Mouse (Mus musculus) monocyte, adult 2 months (primary cell): ENCODE measurements around the gene Sde2.

ENCODE experiments used
- DNase-seq, 2 experiments: peaks; one replicate each; pipeline ENCODE4 v3.0.0; 2022; ENCODE audit warnings: low spot score in 2 of 2, low read depth in 1 of 2

Gene Sde2

GRCm38 (mm10) chr1:180850316-180851270 lies at the start of gene Sde2:
Sde2 (plus strand) TSS chr1:180851127.
- DNase-seq = peak; percentile 100

GRCm38 (mm10) chr1:180801466-180801994 lies 49.4 kb upstream of the Sde2 start:
- no peak for DNase-seq

GRCm38 (mm10) chr1:180803881-180804280 lies 47.0 kb upstream of the Sde2 start:
- no peak for DNase-seq

GRCm38 (mm10) chr1:180808831-180809230 lies 42.1 kb upstream of the Sde2 start:
- DNase-seq = no peak

GRCm38 (mm10) chr1:180810976-180811375 lies 40.0 kb upstream of the Sde2 start:
- no peak for DNase-seq

GRCm38 (mm10) chr1:180811596-180812462 lies 39.1 kb upstream of the Sde2 start:
- DNase-seq = no peak

GRCm38 (mm10) chr1:180812463-180813408 lies 38.2 kb upstream of the Sde2 start:
- peak in 1 of 2 experiments; percentile 16 for DNase-seq

GRCm38 (mm10) chr1:180813409-180813884 lies 37.5 kb upstream of the Sde2 start:
- peak; percentile 73 to 86 for DNase-seq

- DNase-seq = peak; percentile 57 to 74
Observed at GRCm38 (mm10) chr1:180813885-180814740, 36.8 kb upstream of the Sde2 start, which contains the start of gene H3f3a. H3f3a (minus strand) TSS chr1:180813943.

GRCm38 (mm10) chr1:180815371-180816024 lies 35.4 kb upstream of the Sde2 start:
- no peak for DNase-seq

GRCm38 (mm10) chr1:180818000-180818399 lies 32.9 kb upstream of the Sde2 start:
- DNase-seq = no peak

- no peak for DNase-seq
Observed at GRCm38 (mm10) chr1:180821101-180821500, 29.8 kb upstream of the Sde2 start.

GRCm38 (mm10) chr1:180822276-180822675 lies 28.7 kb upstream of the Sde2 start:
- no peak for DNase-seq

GRCm38 (mm10) chr1:180823716-180824115 lies 27.2 kb upstream of the Sde2 start:
- DNase-seq = no peak

- DNase-seq = no peak
Observed at GRCm38 (mm10) chr1:180824721-180825120, 26.2 kb upstream of the Sde2 start.

GRCm38 (mm10) chr1:180826634-180827033 lies 24.3 kb upstream of the Sde2 start:
- DNase-seq = peak in 1 of 2 experiments; percentile 60

GRCm38 (mm10) chr1:180829775-180830174 lies 21.2 kb upstream of the Sde2 start:
- peak in 1 of 2 experiments; percentile 58 for DNase-seq

GRCm38 (mm10) chr1:180830175-180830574 lies 20.8 kb upstream of the Sde2 start:
- no peak for DNase-seq
